Mouse (Mus musculus) heart, adult 2 months (tissue): Measurements from ENCODE around the gene Tnrc6b.

Experiments
- CTCF ChIP-seq: fragments of 200-600 bp; IDR thresholded peaks from 2 replicates; pipeline ENCODE4 v1.8.1; 2022; ENCODE audit warnings: antibody characterized with exemption, mild to moderate bottlenecking, moderate library complexity
- POLR2A ChIP-seq: fragments of 200-500 bp; IDR thresholded peaks from 2 replicates; pipeline ENCODE4 v1.6.1; 2011; ENCODE audit warnings: mild to moderate bottlenecking, low read depth, low read length, control low read depth; ENCODE audit not compliant: insufficient read depth

GRCm38 (mm10) chr15:80748979-80749378 is 37.9 kb downstream of the Tnrc6b start:
- TF ChIP-seq CTCF (no peak), POLR2A (no peak)
